Comparison of ENCODE assay signal across 9 mouse cellular contexts in the genomic region with DNA sequence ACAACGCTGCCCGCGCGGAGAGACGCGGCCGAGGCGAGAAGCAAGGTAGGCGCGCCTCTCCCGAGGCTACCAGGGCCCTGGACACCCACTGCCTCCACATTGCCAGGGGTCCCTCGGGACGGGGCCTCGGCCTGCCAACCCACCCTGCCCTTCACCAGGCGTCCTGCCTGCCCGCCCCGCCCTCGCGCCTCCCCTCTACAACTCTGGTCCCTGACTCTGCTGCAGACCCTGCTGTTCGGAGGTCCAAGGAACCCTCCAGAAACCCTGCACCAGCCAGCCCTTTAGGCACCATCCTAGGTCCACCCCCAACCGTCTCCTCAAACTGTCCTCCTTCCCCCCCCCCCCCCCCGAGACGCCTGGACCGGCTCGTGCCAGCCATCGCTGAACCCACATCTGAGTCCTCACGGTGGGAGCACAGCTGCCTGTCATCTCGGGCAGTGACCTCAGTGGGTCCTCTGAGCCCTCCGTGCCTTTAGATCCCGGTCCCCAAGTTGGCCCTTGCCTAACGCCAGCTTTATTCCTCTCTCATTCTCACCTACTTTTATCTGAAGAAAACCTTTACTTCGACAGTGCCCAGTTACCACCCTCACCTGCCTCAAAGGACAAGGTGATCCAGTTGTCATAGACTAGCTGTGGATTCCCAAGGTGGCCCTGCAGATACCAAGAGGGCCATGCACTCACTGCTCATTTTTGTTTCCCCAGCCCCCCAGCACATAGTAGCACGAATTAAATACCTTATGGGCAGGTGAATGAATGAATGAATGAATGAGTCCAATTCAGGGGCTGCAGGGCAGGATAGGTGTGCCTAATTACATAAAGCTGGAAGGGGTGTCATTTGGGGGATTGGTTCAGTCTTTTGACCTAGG. TPM values are rescaled to one million over a fixed set of nuclear protein-coding genes. Genes with fewer than 3 reads are reported as not detected.
A peak's percentile ranks its signal among the peaks of the same experiment; 100 is the strongest.
DNase-seq lines count a peak whose midpoint lies in the region; ATAC-seq and TF ChIP-seq lines count a peak whose summit lies in the region.
"Had no signal": no experiment of that assay in that cellular context is flagged by ENCODE, and none has a peak within 500 bp of the region (broad histone marks: within the 10 kb centered on the region; RNA-seq: fewer than 3 reads in every experiment).

No protein-coding gene starts in this region.

- no peak for TF ChIP-seq CTCF in gastrocnemius, adult 2 months (IDR thresholded peaks at IDR 0.05)

- in situ Hi-C loops in ES-E14 (cut with MboI; ENCODE audit: low sequenced_read_pairs in 2 of 2, unreplicated experiment in 2 of 2), result no loop called here

- no peaks in the 10 kb centered on the region for H3K27me3 ChIP-seq in heart, embryonic 15.5 days

- no peak for DNase-seq in gastrocnemius, adult 2 months
- no peak for DNase-seq in gastrocnemius, postnatal 25 days
- no peak for DNase-seq in ES-E14 (ENCODE audit: low read depth, low spot score)
- DNase-seq in urinary bladder, adult 2 months (ENCODE audit: low spot score), result no peak
- no peak for DNase-seq in ovary, postnatal 10 days (ENCODE audit: low spot score)
- no peak for DNase-seq in lung, postnatal 36 days

- no peaks in the 10 kb centered on the region for H3K36me3 ChIP-seq in ES-E14 (ENCODE audit: control insufficient read depth, insufficient read depth, low read length, poor library complexity, severe bottlenecking)
- H3K36me3 ChIP-seq in heart, embryonic 15.5 days, result 0 out of 2 replicates have a peak, but pooled peaks cover 3% of the 10 kb centered on the region
- no peaks in the 10 kb centered on the region for H3K36me3 ChIP-seq in macrophage (ENCODE audit: inconsistent target)

- H3K79me2 ChIP-seq in macrophage (ENCODE audit: inconsistent target), result peaks cover 61% of the 10 kb centered on the region

- H3K4me2 ChIP-seq in heart, embryonic 15.5 days, result peak overlapping the region; percentile 82

- H3K4me3 ChIP-seq in gastrocnemius, adult 2 months, result peak overlapping the region; percentile 99
- H3K4me3 ChIP-seq in ES-E14 (ENCODE audit: insufficient read depth in 1 of 2, low read depth in 1 of 2, low read length in 2 of 2, poor library complexity in 1 of 2, severe bottlenecking in 1 of 2) (peak overlapping the region; percentile 75 to 80), macrophage (ENCODE audit: inconsistent target) (peak overlapping the region; percentile 64)
- H3K4me3 ChIP-seq in heart, embryonic 15.5 days, result peak overlapping the region; percentile 93

- WGBS in heart, embryonic 15.5 days, result 4% methylated on average over 32 of the region's 33 CpGs
- 8% methylated on average over 27 of the region's 33 CpGs for WGBS in macrophage (ENCODE audit: missing documents)

- H3K4me1 ChIP-seq in ES-E14 (ENCODE audit: control insufficient read depth in 2 of 2, insufficient read depth in 2 of 2, low read length in 2 of 2, poor library complexity in 1 of 2), result peaks cover 3 to 6% of the 10 kb centered on the region in 2 experiments; a peak in 3 of 4 replicates
- peaks cover 20% of the 10 kb centered on the region for H3K4me1 ChIP-seq in heart, embryonic 15.5 days (replicated peaks)

- H3K27ac ChIP-seq in gastrocnemius, adult 2 months, result peak overlapping the region; percentile 100
- H3K27ac ChIP-seq in ES-E14 (ENCODE audit: insufficient read depth, low read depth, low read length, poor library complexity, severe bottlenecking) (no peak overlapping the region), macrophage (peak overlapping the region; percentile 97)
- peak overlapping the region; percentile 85 for H3K27ac ChIP-seq in heart, embryonic 15.5 days

- H3K9ac ChIP-seq in ES-E14 (ENCODE audit: insufficient read depth, low read depth, low read length, poor library complexity, severe bottlenecking), result peak overlapping the region; percentile 73
- peak overlapping the region; percentile 93 for H3K9ac ChIP-seq in heart, embryonic 15.5 days

- peak; percentile 70 for ATAC-seq in heart, embryonic 15.5 days (replicated peaks; ENCODE audit: insufficient number of reproducible peaks, insufficient read depth, low FRiP score, low read depth)

- no peaks in the 10 kb centered on the region for H3K9me3 ChIP-seq in ES-E14 (ENCODE audit: control insufficient read depth, insufficient read depth, low read depth, low read length)
- H3K9me3 ChIP-seq in heart, embryonic 15.5 days (replicated peaks), result no peaks in the 10 kb centered on the region

- intact Hi-C loops in gastrocnemius, adult 2 months (cut with DNase I), result loop anchor here (2.0 kb wide), 1 partner anchor 24 kb away; no protein-coding TSS in a partner anchor

TF ChIP-seq in ES-E14, 5 proteins besides CTCF, POLR2A, EP300 and RAD21:
- TF ChIP-seq ZNF384 (IDR thresholded peaks at IDR 0.05; ENCODE audit: low read depth, low read length) (no peak), HCFC1 (IDR thresholded peaks at IDR 0.05; ENCODE audit: borderline replicate concordance, insufficient read depth, low read length) (no peak), ZC3H11A (IDR thresholded peaks at IDR 0.05; ENCODE audit: borderline replicate concordance, low read depth, low read length) (no peak), CHD2 (IDR thresholded peaks at IDR 0.05; ENCODE audit: low read depth, low read length) (no peak), MAFK (IDR thresholded peaks at IDR 0.05; ENCODE audit: insufficient read depth, low read depth, low read length) (no peak)

RNA-seq across cellular contexts. Expression of a gene that starts 0.6 kb away (rescaled TPM):
- total RNA-seq in gastrocnemius, adult 2 months (2021), result 10 to 100 TPM; 19.0 to 29.6 TPM
- total RNA-seq in gastrocnemius, postnatal 25 days (2021), result 10 to 100 TPM; 22.1 to 24.2 TPM
- total RNA-seq in ES-E14 (2012; rRNA removed), result 12.1 and 19.0 TPM in 2 replicates
- polyA plus RNA-seq in heart, embryonic 15.5 days (2015; fragmentation: Nextera tagmentation; extraction: Ambion mirVana), result 14.7 and 17.2 TPM in 2 replicates
- 100 to 1,000 TPM in 14 of 26 experiments, 10 to 100 TPM in 12; 52.0 to 188 (median 101) TPM for total RNA-seq in macrophage (2018; cell fraction: chromatin; rRNA removed)
- 10 to 100 TPM; 15.6 to 81.8 (median 45.7) TPM for total RNA-seq in macrophage (2018; cell fraction: cytosol; rRNA removed)
- 100 to 1,000 TPM in 11 of 26 experiments, 10 to 100 TPM in 15; 66.7 to 158 (median 93.7) TPM for total RNA-seq in macrophage (2018; cell fraction: nucleus; rRNA removed)
- 22.3 to 44.8 TPM (median 33.3 TPM) in 3 replicates for polyA plus RNA-seq in macrophage (2018)
- 22.3 and 43.1 TPM in 2 replicates for polyA plus RNA-seq in urinary bladder, adult 2 months (2012; rRNA removed)
- total RNA-seq: CH12.LX had no signal

RNA-seq across cellular contexts. Expression of a gene that starts 46.5 kb away (rescaled TPM):
- total RNA-seq in gastrocnemius, adult 2 months (2021), result not detected
- not detected for total RNA-seq in gastrocnemius, postnatal 25 days (2021)
- 0.27 and 0.37 TPM in 2 replicates for total RNA-seq in ES-E14 (2012; rRNA removed)
- polyA plus RNA-seq in heart, embryonic 15.5 days (2015; fragmentation: Nextera tagmentation; extraction: Ambion mirVana), result 0.16 and 0.18 TPM in 2 replicates
- not detected for total RNA-seq in macrophage (2018; cell fraction: chromatin; rRNA removed)
- total RNA-seq in macrophage (2018; cell fraction: cytosol; rRNA removed), result not detected
- total RNA-seq in macrophage (2018; cell fraction: nucleus; rRNA removed), result not detected
- not detected in 3 replicates for polyA plus RNA-seq in macrophage (2018)
- 0.55 and 0.59 TPM in 2 replicates for polyA plus RNA-seq in urinary bladder, adult 2 months (2012; rRNA removed)
- total RNA-seq: CH12.LX had no signal

RNA-seq across cellular contexts. Expression of a gene that starts 59.4 kb away (rescaled TPM):
- total RNA-seq in gastrocnemius, adult 2 months (2021), result 10 to 100 TPM; 55.7 to 57.8 TPM
- 10 to 100 TPM; 41.7 to 47.2 TPM for total RNA-seq in gastrocnemius, postnatal 25 days (2021)
- total RNA-seq in ES-E14 (2012; rRNA removed), result 11.0 and 12.4 TPM in 2 replicates
- polyA plus RNA-seq in heart, embryonic 15.5 days (2015; fragmentation: Nextera tagmentation; extraction: Ambion mirVana), result 3.1 and 5.8 TPM in 2 replicates
- total RNA-seq in macrophage (2018; cell fraction: chromatin; rRNA removed), result 10 to 100 TPM in 25 of 26 experiments, 1 to 10 TPM in 1; 6.5 to 65.0 (median 35.2) TPM
- 10 to 100 TPM; 33.5 to 59.0 (median 44.7) TPM for total RNA-seq in macrophage (2018; cell fraction: cytosol; rRNA removed)
- 10 to 100 TPM; 20.1 to 53.9 (median 36.3) TPM for total RNA-seq in macrophage (2018; cell fraction: nucleus; rRNA removed)
- polyA plus RNA-seq in macrophage (2018), result 40.0 to 51.6 TPM (median 50.0 TPM) in 3 replicates
- polyA plus RNA-seq in urinary bladder, adult 2 months (2012; rRNA removed), result 25.8 and 34.2 TPM in 2 replicates
